Mouse (Mus musculus) CD4-positive, CD25-positive, alpha-beta regulatory T cell, adult 4 months (primary cell): ENCODE measurements around the gene Arhgap32. TPM values are rescaled to one million over a fixed set of nuclear protein-coding genes. Genes with fewer than 3 reads are reported as not detected.
"Not testable (repeated sequence)": the region's sequence is repeated elsewhere in the genome, so short reads cannot be mapped to it uniquely, and the experiment has no call there.

Experiments
- ATAC-seq: one replicate; pipeline ENCODE4 v1.8.0; 2017
- polyA plus RNA-seq, 2 experiments: library from polyadenylated mRNA; unstranded; fragments of 100-300 nt; shearing (Covaris generic); gene quantifications; one replicate each; pipeline ENCODE4 v1.2.1; 2017

Arhgap32 gene
- polyA plus RNA-seq, 2 experiments from 2014 or later = not detected

DNA sequence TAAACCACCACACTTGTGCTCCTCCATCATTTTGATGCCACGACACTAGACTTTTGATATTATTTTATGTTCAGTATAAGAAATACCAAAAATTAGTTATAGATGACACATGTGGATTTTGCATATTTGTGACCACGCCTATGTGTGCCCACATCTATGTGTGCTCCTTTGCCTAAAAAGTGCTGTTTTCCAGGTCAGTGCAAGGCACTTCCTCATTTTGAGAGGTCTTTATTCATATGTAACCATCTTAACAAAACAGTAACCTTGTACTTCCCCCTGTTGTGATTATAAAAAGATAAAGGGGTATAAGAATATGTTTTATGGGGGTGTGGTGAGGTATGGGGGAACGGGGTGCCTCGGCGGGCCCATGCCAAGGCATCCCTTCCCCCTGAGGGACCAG, 22.7 kb downstream of the Arhgap32 start:
- ATAC-seq = no peak

DNA sequence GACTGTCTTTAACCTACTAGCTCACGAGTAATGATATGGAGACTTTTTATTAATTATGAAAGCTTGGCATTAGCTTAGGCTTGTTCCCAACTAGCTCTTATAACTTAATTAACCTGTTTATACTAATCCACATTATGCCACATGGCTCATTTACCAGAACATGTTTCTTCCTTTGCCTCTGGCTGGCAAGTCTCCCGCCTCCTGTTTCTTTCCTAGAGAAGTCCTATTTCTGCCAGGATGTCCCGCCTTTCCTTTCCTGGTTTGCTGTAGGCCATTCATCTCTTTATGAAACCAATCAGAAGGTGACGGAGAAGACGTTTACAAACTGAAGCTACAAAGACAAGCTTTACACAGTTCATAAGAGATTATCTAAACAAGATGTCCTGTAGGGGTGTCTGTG, 23.7 kb downstream of the Arhgap32 start:
- no peak for ATAC-seq

DNA sequence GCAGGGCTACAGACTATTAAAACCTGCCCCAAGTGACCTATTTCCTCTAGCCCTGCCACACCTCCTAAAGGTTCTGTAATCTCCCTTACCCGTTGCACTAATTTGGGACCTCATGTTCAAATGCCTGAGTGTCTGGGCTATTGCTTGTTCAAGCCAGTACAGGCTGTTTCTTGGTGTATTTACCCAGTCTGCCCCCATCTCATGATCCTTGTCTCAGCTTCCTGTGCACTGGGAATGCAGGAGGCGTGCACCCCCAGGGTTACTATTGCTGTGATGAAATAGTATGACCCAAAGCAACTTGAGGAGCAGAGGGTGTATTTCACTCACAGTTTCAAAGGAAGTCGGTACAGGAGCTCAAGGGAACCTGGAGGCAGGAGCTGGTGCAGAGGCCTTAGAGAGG, 26.9 kb downstream of the Arhgap32 start:
- no peak for ATAC-seq

DNA sequence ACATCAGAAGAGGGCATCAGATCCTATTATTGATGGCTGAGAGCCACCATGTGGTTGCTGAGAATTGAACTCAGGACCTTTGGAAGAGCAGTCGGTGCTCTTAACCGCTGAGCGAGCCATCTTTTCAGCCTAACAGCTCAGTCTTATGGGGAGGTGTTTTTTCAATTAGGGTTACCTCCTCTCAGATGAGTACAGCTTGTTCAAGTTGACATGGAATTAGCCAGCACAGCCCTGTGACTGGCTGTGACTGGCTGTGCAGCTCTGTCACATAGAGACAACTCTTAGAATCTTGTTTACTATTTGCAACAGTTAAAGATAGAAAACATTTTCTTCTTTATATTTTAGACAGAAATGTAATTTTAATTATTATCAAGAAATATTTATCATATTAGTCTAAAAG, 27.5 kb downstream of the Arhgap32 start:
- no peak for ATAC-seq

DNA sequence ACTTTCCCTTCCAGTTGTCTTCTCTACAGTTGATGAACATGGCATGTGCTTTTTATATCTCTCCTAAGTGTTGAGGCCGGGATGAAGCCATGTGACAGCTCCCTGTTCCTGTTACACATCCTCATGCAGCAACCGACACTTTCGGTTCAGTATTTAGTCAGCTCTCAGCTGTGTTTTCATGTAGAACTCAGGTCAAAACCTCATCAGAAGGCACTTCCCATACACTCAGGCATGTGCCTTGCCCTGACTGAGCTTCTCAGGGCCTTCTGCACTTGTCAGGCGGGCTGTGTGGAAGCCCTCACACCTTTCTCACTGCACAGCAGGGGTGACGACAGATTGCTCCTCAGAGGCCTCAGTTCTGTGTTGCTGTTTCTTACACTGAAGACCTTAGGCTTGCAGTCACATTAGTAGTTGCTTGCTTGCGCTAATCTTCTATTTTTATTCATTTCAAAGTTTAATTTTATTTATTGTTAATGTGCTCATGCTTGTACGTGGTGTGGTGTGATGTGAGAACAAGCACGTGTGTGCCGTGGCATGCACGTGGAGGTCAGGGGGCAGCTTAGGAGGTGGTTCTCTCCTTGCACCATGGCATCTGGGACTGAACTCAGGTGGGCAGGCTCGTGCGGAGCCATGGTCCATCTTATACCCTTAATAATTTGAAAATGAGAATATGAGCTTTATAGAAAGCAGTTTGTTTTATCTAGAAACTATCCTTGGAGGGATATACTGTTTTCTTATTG, 30.5 kb downstream of the Arhgap32 start:
- no peak for ATAC-seq

DNA sequence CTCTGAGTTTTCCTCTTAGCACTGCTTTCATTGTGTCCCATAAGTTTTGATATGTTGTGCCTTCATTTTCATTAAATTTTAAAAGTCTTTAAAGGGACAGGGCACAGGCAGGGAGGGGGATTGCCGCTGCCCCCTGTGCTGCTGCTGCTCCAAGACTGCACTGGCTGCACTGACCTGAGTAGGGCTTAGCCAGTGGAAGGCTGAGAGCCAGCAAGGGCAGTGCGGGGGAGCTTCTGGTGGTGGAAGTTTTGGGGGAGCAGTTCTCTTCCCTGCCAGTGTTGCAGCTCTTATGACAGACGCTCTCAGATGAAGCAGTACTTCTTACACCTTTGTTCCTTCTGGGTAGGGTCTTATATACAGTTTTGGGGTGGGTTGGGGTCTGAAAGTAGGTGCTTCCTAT, 33.3 kb downstream of the Arhgap32 start:
- ATAC-seq = no peak

DNA sequence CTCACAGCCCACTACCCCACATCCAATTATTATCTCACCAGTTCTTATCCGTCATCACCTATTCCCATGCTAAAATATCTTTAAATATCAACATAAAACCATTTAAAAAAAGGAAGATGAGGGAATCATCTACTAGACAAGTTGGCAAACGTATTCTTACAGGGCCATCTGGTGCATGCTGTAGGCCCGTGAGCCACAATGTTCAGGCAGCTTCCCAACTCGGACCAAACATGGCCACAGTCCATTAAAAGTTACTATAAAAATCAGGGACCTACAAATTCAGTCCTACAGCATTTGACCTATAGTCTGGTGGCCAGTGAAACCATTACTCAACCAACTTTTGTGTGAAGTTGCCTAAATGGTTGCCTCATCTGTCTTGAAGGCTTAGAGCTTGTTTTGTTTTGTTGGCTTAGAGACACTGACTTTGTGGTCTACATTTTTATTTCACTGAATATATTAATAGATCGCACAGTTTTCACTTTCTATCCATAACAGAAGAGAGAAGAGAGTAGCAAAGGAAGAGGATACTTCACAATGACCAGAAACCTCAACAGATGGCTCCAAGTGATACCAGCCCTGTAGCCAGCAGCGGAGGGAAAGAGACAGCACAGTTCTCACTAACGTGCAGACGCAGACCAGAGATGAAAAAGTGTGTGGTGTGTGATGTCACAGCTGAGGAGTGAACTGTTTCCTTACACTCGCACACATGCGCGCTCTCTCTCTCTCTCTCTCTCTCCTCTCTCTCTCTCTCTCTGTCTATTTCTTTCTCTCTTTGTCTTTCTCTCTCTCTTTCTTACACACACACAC, 34.1 kb downstream of the Arhgap32 start:
- no peak for ATAC-seq

DNA sequence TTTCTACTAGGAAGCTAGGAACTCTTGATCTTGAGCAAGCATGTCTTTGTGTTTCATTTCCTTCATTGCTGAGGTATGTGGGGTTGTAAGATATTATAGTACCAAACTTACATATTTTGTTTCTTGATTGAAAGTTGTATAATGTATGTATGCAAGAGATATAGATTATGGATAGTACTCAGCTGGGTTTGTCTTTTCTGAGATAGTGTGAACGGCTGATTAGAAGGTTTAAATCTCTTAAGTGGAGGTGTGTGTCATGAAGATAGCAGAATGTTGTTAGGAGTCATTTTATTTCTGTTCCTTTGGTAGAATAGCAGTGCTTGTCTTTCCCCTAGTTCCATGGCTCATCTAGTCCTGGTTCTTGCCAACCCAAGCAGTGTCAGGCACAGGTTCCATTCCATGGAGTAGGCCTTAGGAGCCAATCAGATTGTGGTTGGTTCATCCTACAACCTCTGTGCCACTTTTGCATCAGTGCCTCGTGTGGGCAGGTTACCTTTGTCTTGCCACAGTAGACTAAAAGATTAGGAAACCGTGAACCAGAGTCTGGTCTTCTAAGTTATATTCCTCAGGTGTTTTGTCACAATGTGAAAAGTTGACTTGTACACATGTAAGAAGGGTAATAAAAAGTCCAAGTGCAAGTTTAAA, 38.9 kb downstream of the Arhgap32 start:
- ATAC-seq = no peak

DNA sequence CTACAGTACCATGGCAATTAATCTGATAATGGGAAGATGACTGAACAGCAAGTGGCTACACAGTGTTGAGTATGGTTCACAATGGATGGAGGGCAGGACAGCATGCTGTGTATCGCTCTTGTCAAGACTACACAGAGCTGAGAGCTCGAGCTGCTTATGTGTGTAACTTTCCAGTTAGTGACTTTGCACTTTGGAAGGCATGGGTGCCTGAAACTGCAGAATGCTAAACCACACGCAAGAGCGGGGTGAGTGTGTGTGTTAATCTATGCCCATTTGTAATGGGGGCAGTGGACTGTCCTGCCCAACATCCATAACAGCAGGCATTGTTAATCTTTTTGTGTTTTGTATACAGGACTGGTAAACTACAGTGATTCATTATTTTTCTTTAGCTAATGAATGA, 40.8 kb downstream of the Arhgap32 start:
- no peak for ATAC-seq

DNA sequence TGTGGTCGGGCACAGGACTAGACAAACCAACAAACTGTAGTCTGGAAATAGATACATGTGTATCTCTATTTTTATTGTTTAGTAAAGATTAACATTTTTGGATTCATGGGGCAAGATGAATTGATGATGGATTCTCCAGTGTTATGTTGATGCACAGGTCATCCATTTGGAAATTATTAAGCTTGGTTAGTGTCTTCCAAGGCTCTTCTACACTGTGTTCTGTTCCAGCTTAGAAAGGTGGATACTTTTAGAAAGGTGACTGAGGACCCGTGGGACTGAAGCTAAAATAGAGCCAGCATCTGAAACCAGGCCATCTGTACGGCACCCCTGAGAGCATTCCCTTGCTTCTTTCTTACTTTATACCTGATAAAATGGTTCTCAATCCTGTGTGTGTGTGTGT, 41.3 kb downstream of the Arhgap32 start:
- no peak for ATAC-seq

DNA sequence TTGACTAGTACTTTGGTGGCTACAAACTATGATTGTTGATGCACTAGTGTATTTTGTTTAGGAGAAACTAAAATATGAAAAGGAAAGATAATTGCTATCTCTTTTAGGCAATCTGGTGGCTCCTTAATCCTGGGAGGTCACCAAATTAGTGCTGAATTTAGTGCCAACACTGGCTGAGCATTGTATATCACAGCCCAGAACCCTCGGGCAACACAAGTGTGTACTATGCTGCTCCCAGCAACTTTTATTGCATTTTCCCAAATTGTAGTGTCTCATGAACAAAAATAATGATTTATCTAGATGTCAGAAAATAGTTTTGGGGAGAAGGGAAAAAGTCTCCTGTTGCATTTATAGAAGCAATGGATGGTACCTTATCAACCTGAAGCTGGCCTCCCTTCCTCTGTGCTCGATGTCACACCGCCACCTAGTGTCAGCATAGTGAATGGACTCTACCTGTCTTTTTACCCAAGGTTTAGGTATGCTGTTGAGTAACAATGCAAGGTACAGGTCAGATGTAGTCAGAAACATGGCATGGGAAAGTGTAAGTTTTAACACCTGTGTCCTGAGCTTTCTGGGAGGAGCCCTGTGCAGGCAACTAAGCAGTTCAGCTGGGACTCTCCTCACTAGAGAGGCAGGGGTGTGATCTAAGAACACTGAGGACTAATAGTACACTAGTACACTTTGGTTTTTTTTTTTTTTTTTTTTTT, 43.1 kb downstream of the Arhgap32 start:
- ATAC-seq = peak; percentile 43

DNA sequence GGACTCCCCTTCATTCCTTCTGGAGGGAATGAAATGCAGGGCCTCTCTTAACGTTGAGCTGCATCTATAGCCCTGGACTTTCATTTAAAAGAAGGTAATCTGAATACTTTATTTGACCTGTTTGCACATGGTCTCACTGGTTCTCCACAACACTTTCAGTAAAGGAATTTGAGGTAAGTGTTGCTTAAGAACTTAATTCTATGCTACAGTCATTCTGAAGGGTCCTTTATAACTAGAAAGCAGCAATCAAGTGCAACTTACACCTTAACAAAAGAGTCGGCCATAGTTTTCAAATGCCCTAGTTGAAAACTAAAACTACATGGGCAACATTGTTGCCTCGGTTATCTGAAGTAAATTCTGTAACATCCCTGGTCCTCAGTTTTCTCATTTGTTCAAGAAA, 43.8 kb downstream of the Arhgap32 start:
- no peak for ATAC-seq

DNA sequence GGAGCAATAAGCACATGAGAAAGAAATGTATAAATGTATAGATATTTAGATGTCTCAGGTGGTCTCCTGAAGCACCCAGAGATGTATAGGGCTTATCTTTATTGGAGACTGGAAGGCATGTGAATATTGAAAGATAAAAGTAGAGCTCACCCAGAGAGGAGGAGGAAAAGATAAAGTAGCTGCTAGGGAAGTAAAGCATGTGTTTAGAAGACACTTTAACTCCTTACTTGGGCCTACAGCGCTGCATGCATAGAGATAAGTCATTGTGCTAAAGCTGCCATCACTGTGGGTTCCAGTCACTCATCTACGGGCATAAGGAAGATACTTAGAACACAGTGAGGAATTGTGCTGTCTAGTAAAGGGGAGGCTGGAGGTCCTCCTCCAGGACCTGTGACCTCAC, 46.9 kb downstream of the Arhgap32 start:
- ATAC-seq = no peak

DNA sequence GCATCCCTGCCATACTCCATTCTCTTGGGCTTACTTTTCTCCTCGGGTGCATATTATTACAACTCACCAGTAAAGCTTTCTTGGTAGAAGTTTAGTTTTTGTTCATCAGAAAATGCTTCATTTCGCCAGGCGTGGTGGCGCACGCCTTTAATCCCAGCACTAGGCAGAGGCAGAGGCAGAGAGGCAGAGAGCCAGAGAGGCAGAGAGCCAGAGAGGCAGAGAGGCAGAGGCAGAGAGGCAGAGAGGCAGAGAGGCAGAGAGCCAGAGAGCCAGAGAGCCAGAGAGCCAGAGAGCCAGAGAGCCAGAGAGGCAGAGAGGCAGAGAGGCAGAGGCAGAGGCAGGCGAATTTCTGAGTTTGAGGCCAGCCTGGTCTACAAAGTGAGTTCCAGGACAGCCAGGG, 47.9 kb downstream of the Arhgap32 start:
- not testable (repeated sequence) for ATAC-seq

DNA sequence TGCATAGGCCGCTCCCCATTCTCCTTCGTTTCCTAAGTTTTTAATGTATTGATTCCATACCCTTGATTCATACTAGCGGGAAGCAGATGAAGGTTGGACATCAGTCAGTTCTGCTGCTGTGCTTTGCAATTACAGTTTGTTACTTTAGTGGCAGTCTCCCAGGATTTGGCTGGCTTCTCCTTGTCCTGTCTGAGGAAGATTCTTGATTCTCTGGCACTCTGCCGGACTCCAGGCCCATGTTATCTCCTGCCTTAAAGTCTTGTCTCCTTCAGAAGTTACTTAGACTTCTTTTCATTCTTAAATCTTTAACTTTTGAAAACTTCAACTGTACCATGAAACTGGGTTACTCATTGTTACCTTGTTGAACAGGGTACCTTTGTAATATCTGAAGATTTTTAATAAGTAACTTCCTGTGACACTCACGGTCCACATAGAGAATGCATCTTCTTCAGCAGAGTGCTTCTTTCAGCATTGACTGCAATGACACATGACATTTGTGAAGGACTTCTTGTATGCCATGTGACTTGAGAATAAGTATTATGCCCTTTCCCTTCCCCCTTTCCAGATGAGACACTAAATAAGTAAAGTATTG, 52.7 kb downstream of the Arhgap32 start:
- no peak for ATAC-seq

DNA sequence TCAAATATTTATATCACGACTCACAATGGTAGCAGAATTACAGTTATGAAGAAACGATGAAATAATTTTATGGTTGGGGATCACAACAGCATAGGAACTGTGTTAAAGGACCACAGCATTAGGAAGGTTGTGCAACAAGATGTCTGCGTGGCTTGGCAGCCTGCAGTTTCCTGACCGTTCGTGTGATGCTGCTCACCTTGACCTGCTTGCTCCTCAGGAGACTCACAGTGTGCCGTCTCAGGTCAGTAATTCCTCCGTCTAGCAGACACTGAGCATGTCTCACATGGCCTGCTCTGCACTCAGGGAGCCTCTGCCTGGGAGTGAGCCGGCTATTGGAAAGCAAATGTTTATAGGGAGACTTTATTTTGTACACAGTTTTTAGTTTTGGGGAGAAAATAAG, 54.8 kb downstream of the Arhgap32 start:
- ATAC-seq = no peak

DNA sequence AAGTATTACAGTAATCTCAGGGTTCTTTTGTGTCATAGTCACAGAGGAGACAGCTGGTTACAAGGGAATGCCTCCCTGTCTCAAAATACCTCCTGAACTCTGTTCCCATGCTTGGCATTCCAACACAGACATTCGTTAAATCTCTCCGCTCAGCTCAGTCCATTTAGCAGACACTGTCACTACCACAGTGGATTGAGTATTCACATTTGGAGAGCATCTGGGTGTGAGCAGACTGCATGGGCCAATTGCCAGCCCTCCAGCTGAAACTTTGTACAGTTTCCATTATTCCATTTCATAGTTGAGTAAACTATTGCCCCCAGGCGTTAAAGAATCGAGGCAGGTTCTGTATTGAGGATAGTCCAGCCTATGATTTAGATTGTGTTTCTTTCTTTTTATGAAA, 60.7 kb downstream of the Arhgap32 start:
- ATAC-seq = no peak

DNA sequence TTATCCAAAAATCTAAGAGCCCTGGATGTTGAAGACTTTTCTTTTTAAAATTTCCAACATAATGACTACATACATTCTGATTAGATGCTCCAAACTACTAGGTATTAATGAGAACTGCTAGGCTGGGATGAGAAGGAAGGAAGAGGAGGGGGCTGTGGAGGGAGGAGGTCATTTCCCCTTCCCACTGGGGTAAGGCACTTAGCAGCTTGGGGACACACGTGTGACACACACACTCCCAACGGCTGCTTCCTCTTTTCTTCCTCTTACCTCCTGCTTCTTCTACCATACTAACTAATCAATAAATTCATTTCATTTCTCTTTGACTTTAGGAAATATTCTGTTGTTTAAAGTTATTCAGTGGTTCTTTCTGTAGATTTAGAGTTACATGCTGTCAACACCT, 65.2 kb downstream of the Arhgap32 start:
- ATAC-seq = no peak

DNA sequence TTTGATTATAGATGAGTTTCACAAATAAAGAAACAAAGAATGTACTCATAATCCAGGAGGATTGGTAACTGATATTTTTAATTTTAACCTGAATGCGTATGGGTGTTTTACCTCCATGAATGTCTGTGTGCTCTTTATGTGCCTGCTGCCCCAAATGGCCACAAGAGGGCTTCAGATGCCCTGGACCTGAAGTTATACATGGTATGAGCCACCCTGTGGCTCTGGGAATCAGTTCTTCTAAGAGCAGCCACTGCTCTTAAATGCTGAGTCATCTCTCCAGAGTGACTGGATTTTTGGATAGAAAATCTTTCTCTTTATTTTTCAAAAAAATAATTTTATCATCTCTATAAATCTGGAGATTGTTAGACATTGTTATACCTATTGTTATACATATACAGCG, 70.6 kb downstream of the Arhgap32 start:
- ATAC-seq = no peak

DNA sequence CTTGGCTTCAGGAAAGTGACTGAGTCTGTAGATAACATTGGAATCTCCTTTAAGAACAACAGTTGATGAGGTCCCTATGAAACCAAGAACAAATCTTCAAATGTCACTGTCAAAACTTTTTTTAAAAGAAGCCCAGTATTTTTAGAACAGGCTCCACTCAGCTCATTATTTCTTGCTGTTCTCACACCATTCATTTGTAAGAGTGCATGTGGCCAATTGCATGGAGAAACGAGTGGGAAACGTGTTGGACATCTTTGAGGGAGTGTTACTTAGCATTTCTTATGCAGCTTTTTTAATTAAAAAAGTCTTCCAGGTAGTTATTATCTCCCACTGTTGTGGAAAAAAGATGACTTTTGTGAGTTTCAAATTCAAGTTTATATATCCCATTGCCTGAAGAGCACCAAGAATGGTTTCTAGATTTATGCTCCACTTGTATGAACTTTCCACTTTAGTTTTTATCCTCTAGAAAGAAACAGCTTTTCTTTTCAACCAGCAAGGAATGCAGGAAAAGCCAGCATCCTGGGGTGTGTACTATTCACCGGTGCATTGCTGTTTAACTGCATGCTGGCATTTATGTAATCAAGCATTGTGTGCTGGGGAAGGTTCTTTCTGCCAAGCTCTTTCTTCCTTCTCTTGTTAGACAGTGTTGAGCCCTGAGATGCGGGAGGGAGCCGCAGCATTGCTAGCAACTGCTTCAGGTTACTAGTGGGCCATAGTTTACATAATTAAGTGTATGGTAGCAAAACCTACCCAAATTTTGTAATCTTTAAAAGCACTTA, 76.5 kb downstream of the Arhgap32 start:
- ATAC-seq = no peak

DNA sequence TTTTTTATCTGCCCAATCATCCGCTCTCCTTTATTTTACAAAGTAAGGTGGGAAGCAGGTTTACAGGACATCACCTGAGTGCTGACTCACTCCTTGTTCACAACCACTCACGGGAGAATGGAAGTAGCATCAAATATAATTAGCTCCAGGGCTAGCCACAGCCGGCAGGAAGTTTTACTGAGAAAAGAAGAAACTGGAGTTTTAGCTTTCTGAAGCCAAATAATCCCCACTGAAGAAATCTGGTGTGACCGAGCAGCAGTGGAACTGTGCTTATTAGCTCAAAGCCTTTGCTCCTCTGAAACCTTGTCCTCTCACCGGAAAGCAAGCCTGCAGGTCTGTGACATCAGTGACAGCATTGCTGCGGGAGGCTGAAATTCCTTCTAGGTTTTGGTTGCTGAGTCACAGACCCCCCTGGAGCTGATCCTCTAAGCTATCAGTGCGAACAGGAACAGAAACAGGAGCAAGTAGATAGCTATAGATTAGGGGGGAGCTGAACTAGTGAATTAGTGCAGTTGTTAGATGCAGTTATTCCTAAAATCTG, 88.6 kb downstream of the Arhgap32 start:
- no peak for ATAC-seq

DNA sequence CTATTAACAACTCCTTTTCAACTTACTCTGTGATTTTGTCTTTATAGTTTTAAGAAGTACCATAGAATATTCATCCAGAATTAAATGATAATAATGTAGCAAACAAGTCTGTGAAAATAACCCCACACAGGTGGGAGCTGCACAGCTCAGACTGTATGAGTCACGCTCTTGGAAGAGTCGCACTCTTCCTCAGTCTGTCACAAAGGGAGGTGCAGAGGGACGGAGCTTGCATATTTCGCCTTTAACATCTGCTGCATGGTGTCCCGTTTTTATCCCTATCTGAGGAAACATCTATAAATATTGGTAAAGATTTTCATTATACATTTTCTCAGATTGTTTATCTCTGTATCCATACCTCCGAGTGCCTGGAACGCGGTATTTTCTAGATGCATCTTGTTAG, 91.2 kb downstream of the Arhgap32 start:
- ATAC-seq = no peak
